Mouse (Mus musculus): ENCODE data around the gene Hrh2. TPM values are rescaled to one million over a fixed set of nuclear protein-coding genes. Genes with fewer than 3 reads are reported as not detected.

Gene Hrh2
- total RNA-seq (2021), result 10 to 100 TPM; 12.7 to 14.7 TPM

DNA sequence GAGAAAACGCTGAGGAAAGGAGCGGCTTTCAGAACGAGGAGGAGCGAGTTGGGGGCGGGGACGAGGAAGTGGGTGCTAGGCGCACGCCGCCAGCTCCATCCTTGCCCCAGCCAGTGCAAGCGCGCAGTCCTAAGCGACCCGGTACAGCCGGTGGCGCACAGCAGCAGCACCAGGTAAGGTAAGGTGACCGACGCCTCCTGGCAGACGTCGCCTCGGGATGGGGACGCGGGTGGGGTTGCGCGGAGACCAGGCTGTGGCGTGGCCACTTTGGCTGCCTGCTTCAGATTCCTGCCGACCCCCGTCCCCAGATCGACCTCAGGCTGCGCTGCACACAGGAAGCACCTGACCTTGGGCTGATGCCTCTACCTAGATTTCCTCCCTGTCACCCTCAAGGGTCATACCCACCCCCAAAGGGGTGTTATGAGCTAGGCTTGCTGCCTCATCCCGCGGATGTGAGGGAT is at the start of gene Hrh2:
Hrh2 (plus strand) TSS at position 109 of the 461 bp plus-strand sequence.
- DNase-seq (ENCODE audit: low spot score in 2 of 2), result peak; percentile 57 to 66
- intact Hi-C loops (cut with DNase I), result no loop called here

GRCm38 (mm10) chr13:54143788-54144187 is 48.1 kb upstream of the Hrh2 start:
- intact Hi-C loops (cut with DNase I), result no loop called here
- DNase-seq (ENCODE audit: low spot score in 2 of 2), result no peak

DNA sequence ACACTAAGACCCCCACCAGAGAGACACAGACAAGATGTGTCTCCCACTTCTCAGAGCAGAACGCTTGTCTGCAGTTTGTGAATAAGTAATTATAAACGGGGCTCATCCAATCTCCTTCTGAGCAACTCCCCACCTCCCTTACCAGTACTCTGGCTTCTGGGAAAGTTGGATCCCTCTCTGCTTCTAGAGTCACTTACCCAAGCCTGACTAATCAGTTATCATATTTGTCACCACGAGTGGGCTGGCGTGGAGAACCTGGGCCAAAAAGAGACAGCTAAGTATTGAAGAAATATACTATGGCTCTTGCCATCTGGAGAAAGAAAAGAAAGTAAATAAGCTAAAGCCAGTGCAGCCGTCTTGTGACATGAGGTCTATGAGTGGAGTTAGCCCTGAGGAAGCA is 47.3 kb upstream of the Hrh2 start:
- intact Hi-C loops (cut with DNase I), result no loop called here
- no peak for DNase-seq (ENCODE audit: low spot score in 2 of 2)

DNA sequence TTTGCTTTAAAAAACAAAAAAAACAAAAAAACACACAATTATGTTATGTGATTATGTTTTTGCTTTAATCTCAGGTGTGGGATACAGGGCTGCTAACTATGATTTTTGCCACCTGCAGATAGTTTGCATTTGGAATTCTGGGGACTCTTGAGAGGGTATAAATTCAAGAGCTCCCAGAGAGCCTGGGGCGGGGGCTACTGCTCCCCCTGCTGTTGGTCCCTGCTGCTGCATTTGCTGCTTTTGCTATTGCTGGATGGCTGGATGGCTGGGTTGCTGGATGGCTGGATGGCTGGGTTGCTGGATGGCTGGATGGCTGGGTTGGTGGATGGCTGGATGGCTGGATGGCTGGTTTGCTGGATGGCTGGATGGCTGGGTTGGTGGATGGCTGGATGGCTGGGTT is 44.6 kb upstream of the Hrh2 start:
- no peak for DNase-seq (ENCODE audit: low spot score in 2 of 2)
- intact Hi-C loops (cut with DNase I), result no loop called here

GRCm38 (mm10) chr13:54152421-54152820 is 39.5 kb upstream of the Hrh2 start:
- intact Hi-C loops (cut with DNase I), result no loop called here
- DNase-seq (ENCODE audit: low spot score in 2 of 2), result no peak

GRCm38 (mm10) chr13:54152911-54153310 is 39.0 kb upstream of the Hrh2 start:
- intact Hi-C loops (cut with DNase I), result no loop called here

DNA sequence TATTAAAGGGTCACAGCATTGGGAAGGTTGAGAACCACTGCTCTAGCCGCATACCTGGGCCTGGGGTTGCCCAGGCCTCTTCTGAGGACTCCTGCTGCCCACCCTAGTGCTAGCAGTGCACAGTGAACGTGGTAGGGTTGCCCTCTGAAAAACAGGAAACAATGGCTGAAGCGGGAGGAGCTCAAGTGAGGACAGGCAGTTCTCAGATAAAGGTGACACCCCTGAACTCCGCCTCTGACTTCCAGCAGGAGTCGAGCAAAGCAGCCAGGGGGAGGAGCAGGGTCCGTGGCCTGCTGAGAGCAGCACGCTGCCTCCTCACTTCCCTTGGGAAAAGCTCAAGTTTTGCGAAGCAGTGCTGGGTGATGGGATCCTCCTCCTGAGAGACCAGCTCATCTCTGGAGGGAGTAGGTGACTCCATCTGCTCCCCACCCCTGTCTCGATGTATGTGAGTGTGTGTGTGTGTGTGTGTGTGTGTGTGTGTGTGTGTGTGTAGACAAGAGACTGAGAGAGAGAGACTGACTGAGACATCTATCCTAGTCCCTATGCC is 38.2 kb upstream of the Hrh2 start:
- DNase-seq (ENCODE audit: low spot score in 2 of 2), result no peak
- intact Hi-C loops (cut with DNase I), result no loop called here

More at GRCm38 (mm10) chr13:54152911-54153310, 39.0 kb upstream of the Hrh2 start:
- DNase-seq (ENCODE audit: low spot score in 2 of 2), result no peak

GRCm38 (mm10) chr13:54155822-54156221 is 36.1 kb upstream of the Hrh2 start:
- no peak for DNase-seq (ENCODE audit: low spot score in 2 of 2)
- intact Hi-C loops (cut with DNase I), result no loop called here

GRCm38 (mm10) chr13:54159256-54159655 is 32.7 kb upstream of the Hrh2 start:
- intact Hi-C loops (cut with DNase I), result no loop called here

GRCm38 (mm10) chr13:54159756-54160155 is 32.2 kb upstream of the Hrh2 start:
- intact Hi-C loops (cut with DNase I), result no loop called here
- no peak for DNase-seq (ENCODE audit: low spot score in 2 of 2)

More at GRCm38 (mm10) chr13:54159256-54159655, 32.7 kb upstream of the Hrh2 start:
- DNase-seq (ENCODE audit: low spot score in 2 of 2), result no peak

GRCm38 (mm10) chr13:54160546-54160945 is 31.4 kb upstream of the Hrh2 start:
- DNase-seq (ENCODE audit: low spot score in 2 of 2), result no peak
- intact Hi-C loops (cut with DNase I), result no loop called here

- intact Hi-C loops (cut with DNase I), result no loop called here
- no peak for DNase-seq (ENCODE audit: low spot score in 2 of 2)
Observed at GRCm38 (mm10) chr13:54161514-54161913, 30.4 kb upstream of the Hrh2 start.

DNA sequence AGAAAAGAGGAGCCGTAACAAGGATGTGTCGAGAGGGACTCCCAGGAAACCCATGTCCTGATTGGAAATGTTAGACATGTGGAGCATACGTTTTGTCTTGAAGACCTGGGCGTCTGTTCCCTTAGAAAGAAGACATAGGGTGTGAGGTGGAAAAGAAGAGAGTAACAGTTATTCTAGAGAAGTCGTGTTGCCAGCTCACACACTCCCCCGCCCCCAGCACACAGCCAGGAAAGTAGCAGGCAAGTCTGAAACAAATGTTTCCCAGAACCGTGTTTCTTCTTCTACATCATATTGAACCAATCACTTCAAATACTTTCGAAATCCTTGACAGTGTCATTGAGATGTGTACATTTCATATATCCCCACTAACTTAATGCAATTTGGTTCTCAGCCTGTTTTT is 28.6 kb upstream of the Hrh2 start:
- peak in 1 of 2 experiments; percentile 56 for DNase-seq (ENCODE audit: low spot score in 2 of 2)
- intact Hi-C loops (cut with DNase I), result no loop called here

GRCm38 (mm10) chr13:54164462-54164861 is 27.5 kb upstream of the Hrh2 start:
- DNase-seq (ENCODE audit: low spot score in 2 of 2), result no peak
- intact Hi-C loops (cut with DNase I), result no loop called here

DNA sequence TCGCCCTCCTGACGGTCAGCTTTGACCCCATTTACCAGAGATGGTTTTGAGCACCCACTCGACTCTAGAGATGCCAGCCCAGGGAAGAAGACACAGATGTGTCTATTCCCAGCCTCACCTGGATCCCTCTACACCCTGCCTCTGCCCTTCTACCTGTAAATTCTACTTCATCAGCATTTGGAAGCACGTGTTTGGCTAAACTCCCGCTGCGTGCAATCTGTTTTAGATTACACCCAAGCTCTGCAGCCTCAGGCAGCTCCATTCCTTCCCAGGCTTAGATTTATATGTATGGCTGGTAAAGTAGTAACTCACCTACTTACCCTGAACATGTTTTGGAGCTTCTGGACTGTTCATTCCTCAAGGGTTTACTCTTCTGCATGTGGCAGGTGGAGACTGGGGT is 26.9 kb upstream of the Hrh2 start:
- intact Hi-C loops (cut with DNase I), result no loop called here
- no peak for DNase-seq (ENCODE audit: low spot score in 2 of 2)

GRCm38 (mm10) chr13:54165765-54166164 is 26.2 kb upstream of the Hrh2 start:
- DNase-seq (ENCODE audit: low spot score in 2 of 2), result peak in 1 of 2 experiments; percentile 32
- intact Hi-C loops (cut with DNase I), result no loop called here

- intact Hi-C loops (cut with DNase I), result no loop called here
- no peak for DNase-seq (ENCODE audit: low spot score in 2 of 2)
Observed at GRCm38 (mm10) chr13:54167036-54167435, 24.9 kb upstream of the Hrh2 start.

GRCm38 (mm10) chr13:54168675-54169074 is 23.3 kb upstream of the Hrh2 start:
- no peak for DNase-seq (ENCODE audit: low spot score in 2 of 2)
- intact Hi-C loops (cut with DNase I), result no loop called here

- no peak for DNase-seq (ENCODE audit: low spot score in 2 of 2)
- intact Hi-C loops (cut with DNase I), result loop anchor here (2.0 kb wide), 1 partner anchor 43 kb away; no protein-coding TSS in a partner anchor
Observed at GRCm38 (mm10) chr13:54170288-54170687, 21.6 kb upstream of the Hrh2 start.

DNA sequence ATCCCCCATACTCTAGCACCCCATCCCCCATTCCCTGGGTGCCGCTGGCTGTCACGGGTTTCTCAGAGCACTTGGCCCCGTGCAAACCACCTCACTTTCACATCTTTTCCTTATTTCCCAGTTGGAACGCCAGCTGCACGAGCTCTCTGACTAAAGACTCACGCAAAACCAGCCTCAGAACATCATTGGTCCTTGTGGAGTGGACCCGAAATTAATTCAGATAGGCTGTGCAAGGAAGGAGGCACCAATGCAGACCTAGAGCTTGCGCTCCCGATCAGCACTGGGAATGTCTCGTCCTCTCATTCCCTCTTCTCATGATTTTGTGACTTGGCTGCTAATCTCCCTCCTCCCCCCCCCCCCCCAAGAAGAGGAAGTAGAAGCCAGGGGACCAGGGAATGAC is 20.6 kb upstream of the Hrh2 start:
- intact Hi-C loops (cut with DNase I), result loop anchor here (2.0 kb wide), 1 partner anchor 41 kb away; no protein-coding TSS in a partner anchor
- no peak for DNase-seq (ENCODE audit: low spot score in 2 of 2)

DNA sequence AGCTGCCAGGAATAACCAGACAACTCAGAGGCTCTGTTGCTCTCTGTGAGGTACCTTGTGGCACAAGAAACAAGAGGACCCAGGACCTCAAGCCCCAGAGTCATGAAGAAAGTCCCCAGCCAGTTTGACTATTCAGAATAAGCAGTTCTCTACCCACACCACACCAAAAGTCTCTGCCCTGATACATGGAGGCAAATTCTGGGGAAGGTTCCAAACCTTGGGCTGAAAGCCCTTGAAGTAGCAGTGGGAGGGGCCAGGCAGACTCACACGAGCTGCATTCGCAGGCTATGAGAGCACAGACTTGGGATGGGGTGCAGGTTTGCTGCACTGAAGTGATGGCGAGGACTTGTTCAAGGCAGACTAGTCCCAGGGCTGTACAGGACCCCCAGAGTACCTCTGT is 20.2 kb upstream of the Hrh2 start:
- intact Hi-C loops (cut with DNase I), result loop anchor here (2.0 kb wide), 1 partner anchor 41 kb away; no protein-coding TSS in a partner anchor

GRCm38 (mm10) chr13:54173941-54174340 is 18.0 kb upstream of the Hrh2 start:
- intact Hi-C loops (cut with DNase I), result no loop called here
- no peak for DNase-seq (ENCODE audit: low spot score in 2 of 2)

More for the DNA sequence above, 20.2 kb upstream of the Hrh2 start:
- no peak for DNase-seq (ENCODE audit: low spot score in 2 of 2)

All from left cerebral cortex, postnatal 36 days (tissue).